Mouse (Mus musculus) MEL (cell line): ENCODE measurements around the gene Myo10. TPM values are rescaled to one million over a fixed set of nuclear protein-coding genes. Genes with fewer than 3 reads are reported as not detected.

Source experiments
- DNase-seq: peaks from one replicate; pipeline ENCODE4 v3.0.0; 2011; ENCODE audit warnings: low read depth, low spot score
- H3K27ac ChIP-seq: 2 replicates; pipeline ENCODE4 v1.5.1; 2012; ENCODE audit warnings: low read depth, mild to moderate bottlenecking, control low read depth, low read length, moderate library complexity; ENCODE audit not compliant: control insufficient read depth
- H3K27me3 ChIP-seq, 2 experiments: fragments of 150-350 bp in 1 of 2; sonication (generic) in 1 of 2; 2 replicates each; pipeline ENCODE4 v1.6.1; 2012; ENCODE audit warnings: low read length in 2 of 2, mild to moderate bottlenecking in 2 of 2, improper control_type of control experiment in 1 of 2, moderate library complexity in 1 of 2; ENCODE audit not compliant: insufficient read depth in 2 of 2, control insufficient read depth in 1 of 2
- H3K36me3 ChIP-seq, 2 experiments: 2 replicates each; pipeline ENCODE4 v1.6.1; 2012 to 2014; ENCODE audit warnings: low read length in 2 of 2, improper control_type of control experiment in 1 of 2, inconsistent platforms in 1 of 2, mild to moderate bottlenecking in 1 of 2; ENCODE audit not compliant: insufficient read depth in 2 of 2, control insufficient read depth in 1 of 2
- H3K4me1 ChIP-seq, 2 experiments: fragments of 150-350 bp in 1 of 2; sonication (generic) in 1 of 2; 2 replicates each; pipeline ENCODE4 v1.6.1; 2012; ENCODE audit warnings: low read length in 2 of 2, improper control_type of control experiment in 1 of 2, mild to moderate bottlenecking in 1 of 2; ENCODE audit not compliant: insufficient read depth in 2 of 2, control insufficient read depth in 1 of 2
- H3K4me3 ChIP-seq, 2 experiments: fragments of 150-350 bp in 1 of 2; sonication (generic) in 1 of 2; 2 replicates each; pipeline ENCODE4 v1.5.1; 2012; ENCODE audit warnings: low read depth in 2 of 2, low read length in 2 of 2, mild to moderate bottlenecking in 2 of 2, moderate library complexity in 2 of 2, control low read depth in 1 of 2, improper control_type of control experiment in 1 of 2; ENCODE audit not compliant: control insufficient read depth in 1 of 2, insufficient read depth in 1 of 2
- H3K79me2 ChIP-seq: 2 replicates; pipeline ENCODE4 v1.6.1; 2012; ENCODE audit warnings: mild to moderate bottlenecking, low read length, moderate library complexity; ENCODE audit not compliant: control insufficient read depth, poor library complexity, insufficient read depth
- H3K9ac ChIP-seq: 2 replicates; pipeline ENCODE4 v1.6.1; 2012; ENCODE audit warnings: low read depth, mild to moderate bottlenecking, control low read depth, low read length, moderate library complexity; ENCODE audit not compliant: control insufficient read depth, poor library complexity, severe bottlenecking
- H3K9me3 ChIP-seq: fragments of 150-350 bp; sonication (generic); replicated peaks from 2 replicates; pipeline ENCODE4 v1.6.1; 2012; ENCODE audit warnings: mild to moderate bottlenecking, low read length, improper control_type of control experiment, moderate library complexity; ENCODE audit not compliant: insufficient read depth
- BHLHE40 ChIP-seq: IDR thresholded peaks from 2 replicates; pipeline ENCODE4 v1.6.1; 2012; ENCODE audit warnings: low read depth, mild to moderate bottlenecking, inconsistent platforms, low read length, improper control_type of control experiment, borderline replicate concordance
- CHD1 ChIP-seq: IDR thresholded peaks from 2 replicates; pipeline ENCODE4 v1.6.1; 2012; ENCODE audit warnings: low read depth, mild to moderate bottlenecking, inconsistent platforms, low read length, improper control_type of control experiment
- E2F4 ChIP-seq: IDR thresholded peaks from 2 replicates; pipeline ENCODE4 v1.6.1; 2011; ENCODE audit warnings: low read depth, low read length, improper control_type of control experiment, borderline replicate concordance
- EP300 ChIP-seq, 2 experiments: IDR thresholded peaks; 2 replicates each; pipeline ENCODE4 v1.6.1; 2011; ENCODE audit warnings: improper control_type of control experiment in 2 of 2, low read length in 2 of 2, low read depth in 1 of 2, mild to moderate bottlenecking in 1 of 2
- ETS1 ChIP-seq: IDR thresholded peaks from 2 replicates; pipeline ENCODE4 v1.6.1; 2012; ENCODE audit warnings: low read depth, mild to moderate bottlenecking, inconsistent platforms, low read length, improper control_type of control experiment, moderate library complexity
- GATA1 ChIP-seq: IDR thresholded peaks from 2 replicates; pipeline ENCODE4 v1.6.1; 2011; ENCODE audit warnings: low read depth, low read length, improper control_type of control experiment
- MXI1 ChIP-seq: IDR thresholded peaks from 2 replicates; pipeline ENCODE4 v1.6.1; 2011; ENCODE audit warnings: mild to moderate bottlenecking, low read depth, low read length, improper control_type of control experiment
- NRF1 ChIP-seq: IDR thresholded peaks from 2 replicates; pipeline ENCODE4 v1.6.1; 2014; ENCODE audit warnings: low read depth, mild to moderate bottlenecking, inconsistent platforms, low read length, improper control_type of control experiment, moderate library complexity; ENCODE audit not compliant: poor library complexity, insufficient read depth, severe bottlenecking
- POLR2AphosphoS2 ChIP-seq: IDR thresholded peaks from 2 replicates; pipeline ENCODE4 v1.6.1; 2011; ENCODE audit warnings: low read length, improper control_type of control experiment
- TBP ChIP-seq: IDR thresholded peaks from 2 replicates; pipeline ENCODE4 v1.8.0; 2011; ENCODE audit warnings: low read depth, low read length, improper control_type of control experiment
- TCF12 ChIP-seq: IDR thresholded peaks from 2 replicates; pipeline ENCODE4 v1.6.1; 2014; ENCODE audit warnings: low read depth, mild to moderate bottlenecking, inconsistent platforms, low read length, improper control_type of control experiment, moderate library complexity
- ZC3H11A ChIP-seq: IDR thresholded peaks from 2 replicates; pipeline ENCODE4 v1.6.1; 2012; ENCODE audit warnings: low read depth, mild to moderate bottlenecking, inconsistent platforms, low read length, improper control_type of control experiment
- ZMIZ1 ChIP-seq: IDR thresholded peaks from 2 replicates; pipeline ENCODE4 v1.6.1; 2012; ENCODE audit warnings: low read depth, mild to moderate bottlenecking, inconsistent platforms, low read length, improper control_type of control experiment, moderate library complexity
- polyA plus RNA-seq, 2 experiments: library from polyadenylated mRNA; stranded (reverse) in 1 of 2; unstranded in 1 of 2; fragments of >175 nt in 1 of 2; fragments of >200 nt in 1 of 2; gene quantifications; 2 replicates each; pipeline versions ENCODE4 v1.2.1 to v1.2.4; 2012; ENCODE audit warnings: low replicate concordance in 2 of 2, low read depth in 1 of 2; ENCODE audit not compliant: insufficient read length in 2 of 2, insufficient read depth in 1 of 2, missing spikeins in 1 of 2
- total RNA-seq: library from RNA; depleted of rRNA; stranded (reverse); fragments of 300-350 nt; gene quantifications from 2 replicates; pipeline ENCODE4 v1.2.3, GENCODE M21; 2012

Gene Myo10
- total and polyA plus RNA-seq, 3 experiments = 0.01 TPM; not detected in 2

DNA sequence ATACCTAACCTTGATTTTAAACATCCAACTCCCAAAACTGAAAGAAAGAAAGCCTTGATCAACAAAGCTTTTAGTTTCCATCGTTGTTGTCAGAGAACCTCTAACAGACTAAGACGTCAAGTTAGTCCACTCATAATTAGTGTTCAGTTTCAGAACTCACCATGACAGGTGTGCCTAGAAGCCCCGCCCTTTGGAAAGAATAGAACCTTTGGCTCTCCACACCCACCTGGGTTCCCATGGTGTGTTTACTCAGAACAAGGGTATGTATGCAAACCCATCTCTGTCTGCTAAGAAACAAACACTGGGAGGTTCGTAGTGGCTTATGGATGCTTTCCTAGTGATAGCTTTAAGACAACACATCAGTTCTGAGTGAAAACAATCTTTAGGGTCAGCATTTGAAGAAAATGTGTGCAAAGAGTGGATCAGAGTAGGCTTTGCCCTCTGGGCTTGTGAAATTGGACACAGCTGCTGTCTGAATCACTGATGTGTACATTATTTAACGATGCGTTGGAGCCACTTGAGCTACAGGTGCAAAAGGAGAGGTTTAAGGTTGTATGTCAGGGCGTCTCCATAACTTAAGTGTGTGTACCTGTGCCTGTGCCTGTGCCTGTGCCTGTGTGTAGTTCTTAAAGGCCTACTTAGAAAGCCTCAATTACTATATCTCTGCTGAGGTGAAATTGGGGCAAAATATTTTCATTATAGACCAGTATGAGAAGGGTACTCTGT lies 48.3 kb upstream of the Myo10 start:
- no peaks in the 10 kb centered on the region for H3K36me3 ChIP-seq
- no peak overlapping the region for H3K4me3 ChIP-seq
- no peaks in the 10 kb centered on the region for H3K79me2 ChIP-seq
- no peak for TF ChIP-seq E2F4
- TF ChIP-seq MXI1 = no peak
- no peak for TF ChIP-seq ZMIZ1
- TF ChIP-seq TBP = no peak
- TF ChIP-seq BHLHE40 = no peak
- TF ChIP-seq TCF12 = no peak
- TF ChIP-seq CHD1 = no peak
- TF ChIP-seq EP300 (IDR thresholded peaks at IDR 0.05; ENCODE audit: low read depth in 1 of 2, low read length in 2 of 2) = no peak
- no peak for TF ChIP-seq POLR2AphosphoS2
- no peak for TF ChIP-seq ZC3H11A
- no peak for TF ChIP-seq NRF1
- no peak for TF ChIP-seq ETS1
- no peaks in the 10 kb centered on the region for H3K4me1 ChIP-seq
- no peaks in the 10 kb centered on the region for H3K27me3 ChIP-seq
- H3K27ac ChIP-seq = no peak overlapping the region
- H3K9me3 ChIP-seq = no peaks in the 10 kb centered on the region
- no peak overlapping the region for H3K9ac ChIP-seq
- DNase-seq = no peak

DNA sequence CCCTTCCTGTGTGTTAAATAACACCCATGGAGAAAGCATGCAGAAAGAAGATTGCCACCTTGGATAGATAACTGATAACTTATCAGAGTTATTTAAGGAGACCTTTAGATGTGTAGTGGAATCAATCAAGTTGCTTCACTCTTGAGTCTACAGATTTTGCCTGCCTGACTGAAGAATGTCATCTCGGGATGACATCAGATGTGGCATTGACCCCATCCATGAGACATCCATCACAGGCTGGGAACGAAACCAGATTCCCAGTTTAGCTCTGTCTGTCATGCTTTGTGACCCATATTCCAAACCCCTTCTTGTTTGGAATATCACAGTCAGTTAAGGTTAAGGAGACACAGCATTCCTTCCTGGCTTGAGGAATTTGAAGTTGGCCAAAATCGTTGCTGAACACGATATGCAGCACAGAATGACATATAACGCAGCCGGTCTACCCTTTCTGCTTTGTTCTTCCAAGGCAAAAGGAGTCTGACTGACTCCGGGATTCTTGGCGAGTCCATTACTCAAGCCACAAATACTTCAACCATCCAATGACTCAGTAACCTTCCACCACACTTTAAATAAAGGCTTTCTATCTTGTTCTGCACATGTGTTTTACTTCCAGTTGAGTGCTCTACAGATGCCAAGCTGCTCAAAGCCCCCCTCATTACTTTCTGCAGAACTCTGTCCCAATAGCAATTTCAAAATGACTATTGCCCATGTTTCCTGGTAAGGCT lies 44.8 kb upstream of the Myo10 start:
- Histone ChIP-seq H3K36me3 (no peaks in the 10 kb centered on the region), H3K4me3 (no peak overlapping the region), H3K4me1 (no peaks in the 10 kb centered on the region), H3K27ac (no peak overlapping the region), H3K9ac (no peak overlapping the region), H3K9me3 (no peaks in the 10 kb centered on the region), H3K27me3 (no peaks in the 10 kb centered on the region), H3K79me2 (no peaks in the 10 kb centered on the region)
- no peak for DNase-seq
- no peak for TF ChIP-seq NRF1
- TF ChIP-seq GATA1 = no peak
